Mouse (Mus musculus) spleen, adult 2 months (tissue): Measurements from ENCODE around the gene Nedd8.

Experiments used
- CTCF ChIP-seq: fragments of 200-500 bp; IDR thresholded peaks from 2 replicates; pipeline ENCODE4 v1.5.1; 2011; ENCODE audit warnings: mild to moderate bottlenecking, inconsistent platforms; ENCODE audit not compliant: insufficient read depth, insufficient read length, insufficient replicate concordance; ENCODE audit errors: extremely low read depth
- POLR2A ChIP-seq: fragments of 200-500 bp; IDR thresholded peaks from 2 replicates; pipeline ENCODE4 v1.6.1; 2011; ENCODE audit warnings: low read depth, low read length, inconsistent platforms

DNA sequence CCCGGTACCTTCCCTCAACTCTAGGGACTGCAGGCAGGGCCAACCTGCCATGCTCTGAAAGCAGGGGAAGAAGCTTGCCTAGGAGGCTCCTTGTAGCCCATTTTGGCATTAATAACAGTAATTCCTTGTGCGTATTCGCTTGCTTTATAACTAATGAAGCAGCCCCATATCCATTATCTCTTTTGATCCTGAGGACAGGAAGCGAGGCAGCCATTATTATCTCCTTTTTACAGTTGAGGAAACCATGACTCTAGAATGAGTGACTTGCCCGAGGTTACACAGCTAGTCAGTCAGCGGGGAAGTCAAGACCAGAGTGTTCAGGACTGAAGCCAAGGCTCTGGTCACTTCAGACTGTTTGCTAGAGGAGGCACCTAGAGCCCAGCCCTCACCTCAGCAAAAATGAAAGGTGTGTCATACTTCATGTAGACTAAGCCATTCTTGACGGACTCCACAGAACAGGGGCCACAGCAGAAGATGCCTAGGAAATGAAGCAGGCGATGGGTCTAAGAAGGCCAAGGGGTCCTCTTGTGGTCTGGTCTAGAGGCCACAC lies 34.2 kb upstream of the Nedd8 start:
- TF ChIP-seq CTCF = no peak
- TF ChIP-seq POLR2A = no peak
